Mouse (Mus musculus) telencephalon, adult 2 months (tissue): ENCODE measurements at regions not wholly inside any gene's neighbourhood (a gene's known extent, or its start where the extent isn't known, plus 50 kb on each side); places are given as distances from the start of the nearest gene placed in this dataset.

ENCODE experiments used
- DNase-seq: peaks from one replicate; pipeline ENCODE4 v3.0.0-alpha.2; 2011; ENCODE audit warnings: low read depth, low spot score

GRCm38 (mm10) chr7:55710872-55711558 is 57.0 kb upstream of the Siglech start:
- DNase-seq = peak; percentile 53
